Mouse (Mus musculus): ENCODE measurements around the gene Tbck.

The Tbck gene

DNA sequence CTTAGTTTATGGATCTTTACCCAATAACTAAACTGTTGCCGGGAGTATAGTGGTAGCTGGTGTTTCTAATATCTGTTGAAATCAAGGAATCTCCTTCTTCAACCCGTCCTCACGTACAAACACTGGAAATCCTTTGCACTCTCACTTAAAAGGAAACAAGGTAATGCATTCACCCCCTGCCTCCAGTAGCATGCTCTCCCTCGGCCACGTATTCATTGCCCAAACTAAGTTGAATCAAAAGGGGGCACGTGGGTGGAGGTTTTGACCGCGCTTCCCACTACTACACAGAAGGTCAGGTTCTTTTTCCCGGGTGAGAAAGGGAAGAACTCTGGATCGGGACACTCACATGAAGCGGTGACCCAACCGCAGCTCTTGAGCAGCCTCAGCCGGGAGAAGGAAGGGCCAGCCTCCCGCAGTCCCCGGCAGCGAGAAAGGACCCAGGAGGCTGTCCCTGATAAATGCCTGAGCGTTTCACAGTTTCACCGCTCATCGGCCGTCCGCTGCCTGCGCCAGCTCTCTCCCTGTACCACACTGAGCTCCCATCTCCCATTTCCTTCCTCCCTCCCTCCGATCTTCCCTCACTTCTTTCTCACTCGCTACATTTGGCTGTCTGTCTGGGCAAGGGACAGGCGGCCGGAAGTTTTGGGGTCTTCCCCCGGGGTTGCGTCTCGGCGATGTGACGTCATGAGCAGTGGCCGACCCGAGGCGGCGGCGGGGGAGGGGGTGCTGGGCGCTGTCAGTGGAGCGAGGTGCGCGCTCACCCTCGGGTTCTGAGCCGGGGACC lies at the start of gene Tbck:
TSS of gene Tbck (plus strand) at position 698 of the 784 bp plus-strand sequence.
- peak; percentile 77 to 87 for DNase-seq (ENCODE audit: low spot score in 2 of 2)

DNA sequence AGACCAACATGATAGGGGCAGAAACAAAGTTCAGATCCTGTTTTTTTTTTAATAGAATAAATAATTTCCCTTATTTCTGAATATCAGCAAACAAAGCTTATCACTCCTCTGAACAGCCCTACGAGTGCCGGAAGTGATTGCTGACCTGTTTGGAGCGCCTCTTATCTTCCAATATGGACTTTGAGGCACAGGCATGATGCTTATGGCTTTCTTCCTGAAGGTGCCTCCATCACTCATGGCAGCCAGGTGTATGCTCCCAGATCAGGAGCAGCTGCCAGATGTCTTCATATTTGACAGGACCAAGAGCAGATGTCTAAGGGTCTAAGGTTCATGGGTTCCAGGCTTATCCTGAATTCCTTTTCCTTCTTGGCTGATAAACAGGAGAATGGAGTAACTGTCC lies 46.9 kb upstream of the Tbck start:
- no peak for DNase-seq (ENCODE audit: low spot score in 2 of 2)

DNA sequence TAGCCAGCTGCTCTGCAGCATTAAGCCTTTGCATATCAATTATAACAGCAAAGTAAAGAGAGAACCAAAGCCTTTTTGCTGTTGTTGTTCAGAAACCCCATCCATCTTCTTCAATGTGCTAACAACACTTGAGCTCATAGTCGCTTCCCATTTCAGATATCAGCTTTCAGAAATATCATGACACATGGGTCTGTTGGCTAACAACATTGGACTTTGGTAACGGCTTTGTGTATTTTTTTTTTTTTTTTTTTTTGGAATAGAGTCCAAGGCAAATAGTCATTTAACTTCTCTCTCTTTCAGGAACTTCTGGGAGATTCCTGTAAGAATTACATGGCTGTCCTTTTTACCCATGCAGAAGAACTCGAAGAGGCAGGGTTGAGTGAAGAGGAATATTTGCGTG lies 39.9 kb upstream of the Tbck start:
- DNase-seq (ENCODE audit: low spot score in 2 of 2): no peak

DNA sequence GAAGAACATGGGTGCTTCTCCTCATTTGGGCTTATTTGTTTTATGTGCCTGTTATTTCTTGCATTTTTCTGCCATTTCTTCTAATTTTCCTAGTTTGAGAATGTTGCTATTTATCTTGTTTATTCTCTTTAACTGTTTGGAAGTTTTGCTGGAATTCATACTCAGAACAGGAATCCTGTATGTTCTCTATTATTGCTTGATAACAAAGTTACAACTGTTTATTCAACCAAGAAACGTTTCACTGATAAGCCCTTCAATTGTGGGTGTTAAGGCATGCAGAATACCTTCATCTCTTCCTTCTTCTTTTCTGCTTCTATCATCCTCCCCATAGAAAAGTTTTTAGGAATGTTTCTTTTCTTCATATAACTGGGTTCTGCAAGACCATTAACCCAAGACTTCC lies 37.1 kb upstream of the Tbck start:
- DNase-seq (ENCODE audit: low spot score in 2 of 2): no peak

DNA sequence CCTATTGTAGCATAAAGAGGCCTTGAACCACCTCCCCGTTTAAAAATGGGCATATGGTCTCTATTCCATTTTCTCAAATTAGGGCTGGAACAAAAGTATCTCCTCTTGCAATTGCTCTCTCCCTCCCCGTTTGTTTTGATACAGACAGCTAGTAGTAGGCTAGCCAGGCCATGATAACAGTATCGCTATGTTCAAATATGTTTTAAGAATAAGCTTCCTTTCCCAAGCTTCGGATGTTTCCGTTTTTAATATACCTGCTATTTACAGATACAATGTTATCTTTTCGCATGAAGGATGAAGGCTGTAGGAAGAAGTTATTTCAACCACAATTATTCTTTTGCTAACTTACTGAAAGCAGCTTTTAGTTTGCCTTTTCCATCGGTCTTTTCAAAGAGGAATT lies 34.6 kb upstream of the Tbck start:
- no peak for DNase-seq (ENCODE audit: low spot score in 2 of 2)

DNA sequence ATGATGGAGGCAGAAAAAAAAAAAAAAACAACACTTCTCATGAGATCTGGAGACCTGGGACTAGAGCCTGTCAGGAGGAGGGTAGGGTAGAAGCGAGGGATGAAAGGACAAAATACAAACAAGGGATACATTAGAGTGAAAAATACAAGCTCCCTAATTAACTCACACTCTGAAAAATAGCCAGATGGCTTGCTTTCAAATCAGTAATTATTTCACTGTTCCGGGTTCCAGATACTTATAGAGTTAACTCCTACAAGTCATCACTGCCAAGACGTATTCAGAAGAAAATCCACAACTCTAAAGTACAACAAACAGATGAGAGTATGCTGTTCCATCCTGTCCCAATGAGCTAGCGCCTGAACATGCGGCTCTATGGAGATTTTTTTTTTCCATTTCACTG lies 33.8 kb upstream of the Tbck start:
- no peak for DNase-seq (ENCODE audit: low spot score in 2 of 2)

DNA sequence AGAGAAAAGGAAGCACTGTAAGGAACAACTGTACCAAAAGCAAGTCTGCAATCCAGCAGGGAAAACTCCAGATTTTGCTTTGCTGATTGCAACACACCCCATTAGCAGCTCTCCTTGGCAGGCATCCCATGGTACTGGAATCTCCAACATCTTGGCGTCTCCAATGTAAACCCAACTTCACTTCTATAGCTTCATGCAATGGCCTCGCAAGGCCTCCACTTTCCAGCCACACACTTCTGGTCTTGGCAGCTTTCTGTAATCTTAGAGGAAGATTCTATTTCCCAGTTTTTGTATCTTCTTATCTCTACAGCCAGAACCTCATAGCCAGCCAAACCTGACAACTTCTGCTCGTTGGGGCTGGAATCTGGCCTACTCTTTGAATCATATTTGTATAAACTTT lies 32.2 kb upstream of the Tbck start:
- no peak for DNase-seq (ENCODE audit: low spot score in 2 of 2)

DNA sequence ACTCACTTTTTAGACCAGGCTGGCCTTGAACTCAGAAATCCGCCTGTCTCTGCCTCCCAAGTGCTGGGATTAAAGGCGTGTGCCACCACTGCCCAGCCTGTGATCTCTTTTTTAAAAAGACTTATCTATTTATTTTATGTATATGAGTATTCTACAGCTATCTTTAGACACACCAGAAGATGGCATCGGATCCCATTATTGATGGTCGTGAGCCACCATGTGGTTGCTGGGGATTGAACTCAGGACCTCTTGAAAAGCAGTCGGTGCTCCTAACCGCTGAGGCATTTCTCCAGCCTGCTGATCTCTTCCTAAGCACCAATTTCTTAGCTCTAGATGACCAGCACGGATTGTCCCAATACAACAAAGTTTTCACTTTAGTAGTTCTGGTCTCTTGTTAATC lies 30.0 kb upstream of the Tbck start:
- DNase-seq (ENCODE audit: low spot score in 2 of 2): no peak

DNA sequence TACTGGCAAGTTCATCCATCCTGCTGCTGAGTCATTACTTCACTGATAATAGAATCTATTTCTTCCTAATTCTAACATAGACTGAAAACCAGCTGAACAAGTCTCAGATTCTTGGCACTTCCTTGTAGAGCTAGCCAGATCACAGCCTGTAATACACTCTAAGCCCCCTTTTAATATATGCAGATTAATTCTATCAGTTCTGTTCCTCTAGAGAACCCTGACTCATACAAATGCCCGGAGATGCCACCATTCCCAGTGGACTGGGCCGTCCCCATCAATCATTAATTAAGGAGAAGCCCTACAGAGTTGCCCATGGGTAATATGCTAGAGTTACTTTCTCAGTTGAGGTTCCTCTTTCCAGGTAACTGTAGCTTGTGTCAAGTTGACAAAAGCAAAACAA lies 28.0 kb upstream of the Tbck start:
- DNase-seq (ENCODE audit: low spot score in 2 of 2): no peak

DNA sequence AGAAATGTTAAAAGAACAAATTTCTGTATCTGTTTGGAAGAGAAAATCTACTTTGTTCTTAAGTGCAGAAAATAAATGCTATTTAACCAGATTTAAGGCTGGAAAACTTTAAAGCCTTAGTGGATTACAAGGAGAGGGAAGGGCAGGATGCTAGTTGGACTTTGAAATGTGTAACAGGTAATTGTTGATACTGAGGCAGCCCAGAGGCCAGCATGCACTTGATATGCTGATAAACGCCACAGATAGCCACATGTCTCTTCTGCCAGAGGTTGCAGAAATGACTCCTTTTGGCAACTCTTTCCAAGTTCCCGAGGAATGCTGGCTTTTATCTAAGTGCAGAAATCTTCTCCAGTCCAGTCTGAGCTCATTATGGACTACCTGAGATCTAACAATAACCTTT lies 6.5 kb upstream of the Tbck start:
- no peak for DNase-seq (ENCODE audit: low spot score in 2 of 2)

DNA sequence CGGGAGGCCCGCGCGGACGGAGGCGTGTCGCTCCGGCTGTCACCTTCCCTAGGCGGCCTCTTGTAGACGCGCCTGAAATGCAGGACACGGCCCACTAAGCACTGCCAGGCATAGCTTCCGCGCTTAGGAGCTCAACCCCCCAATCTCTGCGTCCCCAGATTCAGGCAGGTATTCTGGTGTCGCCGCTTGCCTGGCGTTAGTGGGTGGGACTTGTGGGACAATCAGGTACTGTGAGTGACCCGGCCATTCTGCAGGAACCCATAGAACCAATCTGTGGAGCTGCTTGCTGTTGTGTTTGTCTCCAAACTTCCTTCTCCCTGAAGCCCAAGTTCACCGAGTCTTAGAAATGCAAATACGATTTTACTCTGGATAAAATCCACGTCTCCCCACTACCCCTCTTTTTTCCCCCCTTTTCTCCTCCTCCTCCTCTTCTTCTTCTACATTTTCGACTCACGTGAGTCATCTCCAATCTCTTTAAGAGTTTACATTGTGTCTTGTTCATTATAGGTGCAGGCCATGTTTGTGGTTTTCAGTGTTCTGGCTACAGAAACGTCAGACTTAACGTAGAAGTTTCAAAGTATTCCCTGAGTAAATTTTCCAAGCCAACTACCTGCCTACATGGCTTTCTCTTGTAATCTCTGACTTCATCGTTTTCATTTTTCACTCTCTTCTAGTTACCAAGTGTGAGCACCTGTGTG lies 436 bp downstream of the Tbck start, which contains the start of gene Aimp1:
TSS of gene Aimp1 (minus strand) at position 140 of the 698 bp plus-strand sequence.
- no peak for DNase-seq (ENCODE audit: low spot score in 2 of 2)

DNA sequence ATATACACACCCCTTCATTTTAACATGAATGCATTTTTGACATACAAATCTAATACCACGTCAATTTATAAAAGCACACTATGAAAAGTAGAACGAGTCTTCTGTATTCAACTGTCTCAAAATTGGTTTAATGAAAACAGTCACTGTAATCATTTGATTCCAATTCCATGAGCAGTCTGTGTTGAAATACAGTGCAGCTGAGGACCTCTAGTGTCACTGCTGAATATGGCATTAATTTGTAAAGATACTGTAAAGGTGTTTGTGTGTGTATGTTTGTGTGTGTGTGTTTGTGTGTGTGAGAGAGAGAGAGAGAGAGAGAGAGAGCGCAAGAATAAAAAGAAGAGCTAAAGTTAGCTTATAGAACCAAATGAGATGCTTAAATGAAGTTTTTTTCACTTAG lies 17.4 kb downstream of the Tbck start:
- no peak for DNase-seq (ENCODE audit: low spot score in 2 of 2)

DNA sequence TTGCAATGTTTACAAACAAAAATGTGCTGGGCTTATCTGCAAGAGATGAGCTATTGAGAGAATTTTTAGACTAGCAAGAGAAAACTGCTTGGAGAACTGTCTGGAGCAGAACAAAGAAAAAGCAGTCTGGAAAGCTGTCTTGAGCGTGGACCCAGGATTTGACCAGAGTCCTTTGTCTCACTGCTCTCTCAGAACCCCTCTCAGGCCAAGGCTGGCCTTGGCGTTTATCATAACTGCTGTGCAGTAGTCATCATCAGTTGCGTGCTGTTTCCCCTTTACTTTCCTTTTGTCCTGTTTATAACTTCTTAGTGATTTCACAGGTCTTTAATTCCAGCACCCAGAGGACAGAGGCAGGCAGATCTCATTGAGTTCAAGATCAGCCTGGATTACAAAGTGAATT lies 20.3 kb downstream of the Tbck start:
- no peak for DNase-seq (ENCODE audit: low spot score in 2 of 2)

DNA sequence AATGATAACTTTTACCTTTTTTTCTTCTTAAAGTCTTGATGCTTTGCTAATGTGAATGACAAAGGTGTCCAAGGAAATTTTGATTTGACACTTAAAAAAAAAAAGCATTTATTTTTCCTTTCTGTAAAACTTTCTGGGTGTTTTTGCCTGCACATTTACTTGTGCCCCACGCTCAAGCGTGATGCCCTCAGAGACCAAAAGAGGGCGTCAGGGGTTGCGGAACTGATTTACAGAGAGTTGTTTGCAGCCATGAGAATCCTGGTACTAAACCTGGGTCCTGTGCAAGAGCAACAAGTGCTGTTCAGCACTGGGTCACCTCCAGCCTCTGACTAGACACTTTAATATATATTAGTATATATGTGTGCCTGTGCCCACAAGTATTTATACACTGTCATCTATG lies 23.0 kb downstream of the Tbck start:
- DNase-seq (ENCODE audit: low spot score in 2 of 2): no peak

DNA sequence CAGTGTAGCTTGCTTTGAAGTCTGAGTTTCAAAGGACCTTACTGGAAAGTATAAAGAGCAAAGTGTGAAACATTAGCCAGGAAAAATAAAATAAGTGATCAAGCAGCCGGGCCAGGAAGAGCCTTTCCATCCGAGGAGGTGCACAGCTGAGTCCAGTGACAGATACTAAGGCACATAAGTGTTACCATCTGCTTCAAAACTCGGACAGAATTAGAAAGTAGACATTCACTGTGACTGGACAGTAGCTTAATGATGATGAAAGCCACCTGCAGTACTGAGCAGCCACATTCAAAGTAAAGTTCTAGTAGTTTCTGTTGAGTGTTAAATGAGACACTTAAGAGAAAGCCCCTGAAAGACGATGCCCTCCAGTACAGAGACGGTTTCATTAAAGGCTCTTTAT lies 30.0 kb downstream of the Tbck start:
- no peak for DNase-seq (ENCODE audit: low spot score in 2 of 2)

DNA sequence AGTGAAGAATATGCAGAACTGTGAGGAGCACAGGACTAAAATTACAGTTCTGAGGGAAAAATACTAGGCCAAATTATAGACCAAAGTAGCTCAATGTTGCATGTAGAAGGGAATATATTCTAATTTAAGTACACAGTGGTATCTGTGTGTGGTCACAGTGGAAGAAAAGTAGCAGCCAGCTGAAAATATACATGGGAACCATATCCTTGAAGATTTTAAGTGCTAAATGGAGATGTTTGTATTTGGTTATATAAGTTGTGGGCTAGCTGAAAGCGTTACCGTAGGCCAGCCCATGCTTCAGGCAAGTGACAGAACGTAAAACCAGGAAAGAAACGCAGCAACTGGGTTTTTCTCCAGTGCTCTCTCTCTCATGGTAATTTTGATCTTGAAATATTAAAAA lies 33.4 kb downstream of the Tbck start:
- DNase-seq (ENCODE audit: low spot score in 2 of 2): no peak

DNA sequence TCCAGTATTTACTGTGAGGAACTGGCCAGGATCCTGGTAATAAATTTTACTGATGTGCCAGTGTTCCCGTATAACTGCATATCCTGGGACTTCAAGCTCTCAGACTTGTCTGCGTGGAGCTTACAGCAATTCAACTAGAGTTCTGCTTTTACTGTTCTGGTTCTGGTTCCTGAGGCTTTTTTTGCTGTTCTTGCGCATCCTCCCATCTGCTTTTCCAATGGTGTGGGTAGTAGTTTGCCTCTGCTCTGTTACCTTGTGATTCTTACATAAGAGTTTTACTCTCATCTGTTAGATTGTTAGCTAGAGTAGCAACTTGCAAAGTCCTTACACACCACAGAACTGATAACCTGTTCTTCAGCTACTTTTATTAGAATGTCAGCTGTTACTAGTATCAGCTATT lies 40.4 kb downstream of the Tbck start:
- DNase-seq (ENCODE audit: low spot score in 2 of 2): no peak

DNA sequence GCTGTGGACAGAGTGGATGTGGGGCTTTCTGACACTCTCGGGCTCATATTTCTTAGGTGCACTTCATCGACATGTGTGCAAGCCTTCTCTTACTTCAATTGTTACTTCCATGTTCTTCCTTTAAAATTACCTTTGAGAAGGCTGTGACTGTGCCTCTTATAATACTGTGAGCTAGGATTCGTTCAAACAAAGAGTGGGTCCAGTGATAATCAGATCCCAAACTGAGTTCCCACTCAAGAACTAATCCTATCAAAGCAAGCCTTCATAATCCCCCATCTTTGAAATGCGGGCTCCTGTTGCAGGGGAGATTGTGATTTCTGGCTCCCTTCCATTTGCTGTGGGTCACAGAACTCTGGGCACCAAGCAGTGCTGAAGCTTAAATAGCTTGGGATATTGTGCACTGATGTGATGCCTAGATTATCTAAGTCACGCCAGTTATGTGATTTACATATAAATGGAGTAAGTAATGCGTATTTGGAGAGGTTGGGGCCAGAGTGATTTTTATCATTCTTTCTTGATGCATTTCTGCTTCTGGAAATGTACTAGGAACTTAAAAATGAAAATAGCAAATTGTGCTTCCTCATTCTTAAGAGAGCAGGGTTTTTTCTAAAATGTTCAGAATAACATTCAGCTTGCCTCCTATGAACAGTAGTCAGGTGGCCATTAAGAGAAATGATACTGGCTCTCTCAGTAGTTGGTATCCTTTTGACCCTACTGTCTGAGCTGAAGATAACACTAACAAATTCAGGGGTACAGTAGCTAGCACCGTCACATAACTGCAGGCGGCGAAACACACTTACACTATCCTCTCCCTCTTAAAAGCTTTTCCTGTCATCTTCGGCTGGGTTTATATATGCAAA lies 60.6 kb downstream of the Tbck start:
- DNase-seq (ENCODE audit: low spot score in 2 of 2): no peak

DNA sequence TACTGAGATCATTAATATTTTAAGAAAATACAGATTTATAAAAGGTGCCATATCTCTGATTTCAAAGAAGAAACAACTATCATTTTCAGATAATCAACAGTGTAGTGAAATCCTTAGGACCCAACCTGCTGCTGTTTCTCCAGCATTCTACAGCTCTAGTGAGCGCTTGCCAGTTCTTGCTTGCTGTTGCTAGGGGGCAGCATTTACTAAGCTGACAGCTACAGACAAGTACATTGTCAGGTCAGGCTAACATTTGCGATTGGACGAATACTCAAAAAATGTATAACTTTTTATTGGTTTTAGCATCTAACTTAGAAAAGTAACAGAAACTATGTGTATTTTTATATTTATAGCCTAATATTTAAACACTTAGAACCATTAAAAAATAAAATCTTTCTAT lies 63.1 kb downstream of the Tbck start:
- DNase-seq (ENCODE audit: low spot score in 2 of 2): peak in 1 of 2 experiments; percentile 20

DNA sequence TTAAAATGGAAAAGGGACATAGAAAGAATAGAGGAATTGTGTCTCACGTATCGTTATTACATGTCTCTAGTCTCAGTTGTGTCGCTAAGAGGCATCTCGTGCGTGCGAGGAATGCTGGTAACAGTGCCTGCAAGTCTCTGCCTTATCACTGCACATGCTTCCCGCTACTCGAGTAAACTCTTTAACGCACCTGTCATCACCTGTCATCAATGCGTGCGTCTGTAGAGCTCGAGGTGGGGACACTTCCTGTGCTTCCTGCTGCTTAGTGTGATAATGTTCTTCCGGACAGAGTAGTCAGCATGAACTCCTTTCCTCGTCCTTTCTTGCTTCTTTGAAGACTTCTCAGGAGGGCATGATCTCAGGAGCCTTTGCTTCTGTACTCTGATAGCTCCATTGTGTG lies 63.8 kb downstream of the Tbck start:
- DNase-seq (ENCODE audit: low spot score in 2 of 2): no peak

DNA sequence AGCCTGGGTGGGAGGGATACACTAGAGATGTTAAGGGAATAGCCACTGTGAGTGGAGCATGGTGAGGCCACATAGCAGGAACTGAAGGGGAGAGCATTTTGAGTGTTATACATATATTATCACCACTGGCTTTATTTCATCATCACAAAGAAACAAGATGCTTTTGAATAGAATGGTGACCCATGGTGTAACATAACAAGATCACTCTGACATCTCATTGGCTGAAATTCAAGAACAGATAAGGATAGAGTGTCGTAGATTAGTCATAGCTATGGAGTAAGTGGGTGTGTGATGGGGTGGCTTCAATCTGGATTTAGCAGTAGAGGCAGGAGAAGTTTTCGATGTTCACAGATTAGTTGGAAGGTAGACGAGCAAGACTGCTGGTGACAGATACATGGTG lies 64.8 kb downstream of the Tbck start:
- no peak for DNase-seq (ENCODE audit: low spot score in 2 of 2)

DNA sequence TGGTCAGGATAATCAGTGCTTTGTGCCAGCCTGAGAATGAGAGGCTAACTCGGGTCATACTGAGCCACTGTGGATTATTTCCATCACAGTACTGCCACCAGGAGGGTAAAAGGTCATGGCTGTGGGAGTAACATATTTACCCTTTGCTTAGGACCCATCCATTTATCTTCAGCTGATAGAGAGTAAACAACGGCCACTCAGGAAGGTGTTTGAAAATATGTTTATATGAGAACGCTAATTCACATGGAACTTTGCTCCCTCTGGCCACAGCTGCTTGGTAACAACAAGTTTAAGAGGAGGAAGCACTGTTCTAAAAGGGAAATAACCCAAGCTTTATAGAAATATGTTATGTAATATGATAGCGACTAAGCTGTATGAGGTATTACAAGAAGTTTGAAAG lies 68.8 kb downstream of the Tbck start:
- no peak for DNase-seq (ENCODE audit: low spot score in 2 of 2)

DNA sequence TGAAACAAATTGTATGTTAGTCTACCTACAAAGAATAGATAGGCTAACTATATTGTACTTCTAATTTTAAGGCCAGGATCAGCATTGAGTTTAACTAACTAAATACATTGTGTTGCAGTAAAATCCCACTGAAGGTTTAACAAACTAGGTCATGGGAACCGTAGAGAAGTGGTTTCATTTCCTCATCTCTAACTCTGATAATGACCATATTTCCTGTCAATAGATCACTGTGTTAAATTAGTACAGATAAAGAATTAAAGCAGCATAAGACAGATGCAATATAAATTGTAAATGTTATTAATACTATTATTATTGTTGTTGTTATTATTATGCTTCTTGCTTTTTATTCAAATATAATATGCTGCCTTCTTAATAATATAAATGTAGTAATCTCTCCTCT lies 72.3 kb downstream of the Tbck start:
- no peak for DNase-seq (ENCODE audit: low spot score in 2 of 2)

All from spleen, postnatal 14 days (tissue).